Mouse (Mus musculus) T-helper 17 cell (primary cell): ENCODE measurements around the gene Mup13.

Experiments
- in situ Hi-C, 2 experiments: fragments of 300-600 bp; cut with MboI, MseI; formaldehyde crosslinking; loops; 1 replicate in 1 of 2; 2 replicates in 1 of 2; pipeline ENCODE4 v1.15.1; 2025; ENCODE audit warnings: high pct_unique_total_duplicates in 2 of 2

Mup13 gene

DNA sequence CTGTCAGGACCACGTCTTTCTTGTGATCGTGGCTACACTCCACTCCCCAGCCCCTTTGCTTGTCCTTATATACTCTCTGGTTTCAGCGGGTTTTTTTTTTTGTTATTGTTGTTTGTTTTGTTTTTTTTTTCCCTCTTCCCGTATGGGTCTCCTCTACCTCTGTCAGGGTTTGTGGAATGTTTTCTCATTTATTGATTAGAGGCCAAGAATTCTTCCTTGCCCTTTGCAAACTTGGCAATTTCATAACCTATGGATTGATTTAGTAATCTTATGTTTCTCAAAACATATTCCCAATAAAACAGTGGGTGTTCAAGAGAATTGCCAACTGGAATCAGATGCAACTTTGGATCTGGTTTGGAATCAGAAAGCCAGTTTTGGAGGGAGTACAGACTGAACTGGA is at the start of gene Mup13:
Gene Mup13, minus strand, starts transcription at position 101 of the 400 bp plus-strand sequence.
- in situ Hi-C loops, result loop anchor here (5.0 to 25.0 kb wide), 3 partner anchors 309 to 646 kb away; partner anchors contain the start of gene Mup10 (in 2 of the 2)
